Mouse (Mus musculus): ENCODE data around the gene Dzank1. TPM values are rescaled to one million over a fixed set of nuclear protein-coding genes. Genes with fewer than 3 reads are reported as not detected.

Gene Dzank1
- total RNA-seq, 2 experiments from 2014 or later = not detected

- no peak for ATAC-seq (replicated peaks; ENCODE audit: low FRiP score, poor library complexity, severe bottlenecking)
These were observed 99.4 kb downstream of the Dzank1 start for GRCm38 (mm10) chr2:144427852-144428251.

- no peak for ATAC-seq (replicated peaks; ENCODE audit: low FRiP score, poor library complexity, severe bottlenecking)
These were observed 101.5 kb downstream of the Dzank1 start for GRCm38 (mm10) chr2:144425761-144426160.

- ATAC-seq (replicated peaks; ENCODE audit: low FRiP score, poor library complexity, severe bottlenecking) = no peak
These were observed 105.0 kb downstream of the Dzank1 start for GRCm38 (mm10) chr2:144422094-144422675.

Other genes starting within 250 kb of the Dzank1 start
- not detected in 2 replicates for gene Ovol2, start 195.3 kb downstream of the Dzank1 start, total RNA-seq (2015; ENCODE audit: low replicate concordance)
- gene Ovol2, start 195.3 kb downstream of the Dzank1 start, total RNA-seq (2017; ENCODE audit: low replicate concordance) = not detected in 2 replicates
- gene Kat14, start 158.4 kb downstream of the Dzank1 start, total RNA-seq (2015; ENCODE audit: low replicate concordance) = 10.5 and 16.6 TPM in 2 replicates
- 11.7 and 23.0 TPM in 2 replicates for gene Kat14, start 158.4 kb downstream of the Dzank1 start, total RNA-seq (2017; ENCODE audit: low replicate concordance)
- not detected in 2 replicates for gene Pet117, start 158.4 kb downstream of the Dzank1 start, total RNA-seq (2015; ENCODE audit: low replicate concordance)
- gene Pet117, start 158.4 kb downstream of the Dzank1 start, total RNA-seq (2017; ENCODE audit: low replicate concordance) = 12.1 TPM in 1 of 2 replicates, not detected in the other
- gene Polr3f, start 304 bp upstream of the Dzank1 start, total RNA-seq (2015; ENCODE audit: low replicate concordance) = 5.4 and 9.2 TPM in 2 replicates
- gene Polr3f, start 304 bp upstream of the Dzank1 start, total RNA-seq (2017; ENCODE audit: low replicate concordance) = 3.5 and 15.9 TPM in 2 replicates
- 1.7 and 5.0 TPM in 2 replicates for gene Rbbp9, start 23.5 kb upstream of the Dzank1 start, total RNA-seq (2015; ENCODE audit: low replicate concordance)
- gene Rbbp9, start 23.5 kb upstream of the Dzank1 start, total RNA-seq (2017; ENCODE audit: low replicate concordance) = 0.38 and 2.1 TPM in 2 replicates
- 28.9 and 47.6 TPM in 2 replicates for gene Sec23b, start 28.8 kb upstream of the Dzank1 start, total RNA-seq (2015; ENCODE audit: low replicate concordance)
- 30.0 and 41.5 TPM in 2 replicates for gene Sec23b, start 28.8 kb upstream of the Dzank1 start, total RNA-seq (2017; ENCODE audit: low replicate concordance)
- 7.2 TPM in 1 of 2 replicates, not detected in the other for gene Smim26, start 66.6 kb upstream of the Dzank1 start, total RNA-seq (2015; ENCODE audit: low replicate concordance)
- not detected in 2 replicates for gene Smim26, start 66.6 kb upstream of the Dzank1 start, total RNA-seq (2017; ENCODE audit: low replicate concordance)
- gene Dtd1, start 72.5 kb upstream of the Dzank1 start, total RNA-seq (2015; ENCODE audit: low replicate concordance) = 4.2 and 5.4 TPM in 2 replicates
- gene Dtd1, start 72.5 kb upstream of the Dzank1 start, total RNA-seq (2017; ENCODE audit: low replicate concordance) = 3.6 and 14.5 TPM in 2 replicates

All from erythroid progenitor cell, adult 5-6 weeks (primary cell).